Mouse (Mus musculus): ENCODE measurements around the gene Zfp428. TPM values are rescaled to one million over a fixed set of nuclear protein-coding genes. Genes with fewer than 3 reads are reported as not detected.

The Zfp428 gene
- total and polyA plus RNA-seq, 3 experiments: 11.1 to 20.4 (median 15.1) TPM

- Histone ChIP-seq H3K9ac (ENCODE audit: insufficient read depth, low read depth) (peak overlapping the region; percentile 21), H3K36me3 (replicated peaks in 1 of 2; ENCODE audit: control insufficient read depth in 1 of 2, insufficient read depth in 1 of 2, low read length in 1 of 2) (peaks cover 39 to 64% of the 10 kb centered on the region in 2 experiments), H3K79me2 (replicated peaks; ENCODE audit: control insufficient read depth, extremely low read depth, insufficient read depth, poor library complexity, severe bottlenecking) (peaks cover 13% of the 10 kb centered on the region; the same call in 1 of the 2 replicates), H3K27me3 (replicated peaks) (no peaks in the 10 kb centered on the region), H3K27ac (ENCODE audit: insufficient read depth, low read depth) (peak overlapping the region; percentile 100), H3K4me1 (ENCODE audit: control insufficient read depth in 1 of 2, insufficient read depth in 2 of 2) (peaks cover 46 to 93% of the 10 kb centered on the region in 2 experiments), H3K4me3 (replicated peaks in 1 of 3; ENCODE audit: low read depth in 2 of 3, low read length in 2 of 3, poor library complexity in 1 of 3) (no peak overlapping the region), H3K4me2 (ENCODE audit: insufficient read depth, low read depth, poor library complexity, severe bottlenecking) (peak overlapping the region; percentile 80), H3K9me3 (replicated peaks; ENCODE audit: low read length) (no peaks in the 10 kb centered on the region)
- peak; percentile 27; the same call in 1 of the 2 replicates for TF ChIP-seq RCOR1 (conservative IDR thresholded peaks at IDR 0.05; ENCODE audit: low read depth, low read length)
- TF ChIP-seq TCF12 (IDR thresholded peaks at IDR 0.05; ENCODE audit: low read depth, low read length): peak; percentile 79
- TF ChIP-seq MAX (IDR thresholded peaks at IDR 0.05; ENCODE audit: low read length): peak; percentile 54
- TF ChIP-seq NRF1 (IDR thresholded peaks at IDR 0.05; ENCODE audit: low read depth, low read length): peak; percentile 76
- TF ChIP-seq ELF1 (IDR thresholded peaks at IDR 0.05; ENCODE audit: low read depth, low read length): peak; percentile 48
- no peak for TF ChIP-seq SIN3A (IDR thresholded peaks at IDR 0.05; ENCODE audit: low read length)
- no peak; the same call in 1 of the 2 replicates for TF ChIP-seq NELFE (IDR thresholded peaks at IDR 0.05; ENCODE audit: low read depth, low read length)
- peak; percentile 26; the same call in 1 of the 2 replicates for TF ChIP-seq HCFC1 (IDR thresholded peaks at IDR 0.05; ENCODE audit: low read depth, low read length)
- TF ChIP-seq POLR2AphosphoS2 (IDR thresholded peaks at IDR 0.05; ENCODE audit: low read depth, low read length): no peak
- TF ChIP-seq GABPA (IDR thresholded peaks at IDR 0.05; ENCODE audit: insufficient replicate concordance, low read depth, low read length): no peak
- TF ChIP-seq MEF2A (IDR thresholded peaks at IDR 0.05; ENCODE audit: borderline replicate concordance, low read depth, low read length): peak; percentile 80
- no peak for TF ChIP-seq PAX5 (IDR thresholded peaks at IDR 0.05; ENCODE audit: low read length)
- peak; percentile 66 for TF ChIP-seq RAD21 (IDR thresholded peaks at IDR 0.05; ENCODE audit: low read depth, low read length)
- TF ChIP-seq USF1 (IDR thresholded peaks at IDR 0.05; ENCODE audit: low read depth, low read length): no peak
- peak; percentile 56; the same call in 1 of the 2 replicates for TF ChIP-seq MAFK (IDR thresholded peaks at IDR 0.05; ENCODE audit: insufficient replicate concordance, low read length)
- peak; percentile 88 for TF ChIP-seq JUN (IDR thresholded peaks at IDR 0.05; ENCODE audit: insufficient read depth, low read depth, low read length)
- peak; percentile 26; the same call in 1 of the 2 replicates for TF ChIP-seq TBP (conservative IDR thresholded peaks at IDR 0.05; ENCODE audit: low read depth, low read length)
- TF ChIP-seq JUND (conservative IDR thresholded peaks at IDR 0.05; ENCODE audit: low read depth, low read length): peak; percentile 59
- no peak for TF ChIP-seq UBTF (IDR thresholded peaks at IDR 0.05; ENCODE audit: low read depth, low read length)
- peak; percentile 84 for TF ChIP-seq EP300 (IDR thresholded peaks at IDR 0.05; ENCODE audit: low read length)
- TF ChIP-seq BHLHE40 (IDR thresholded peaks at IDR 0.05; ENCODE audit: low read depth, low read length): peak; percentile 67
- peak; percentile 81 for TF ChIP-seq SMC3 (IDR thresholded peaks at IDR 0.05; ENCODE audit: low read depth, low read length)
- no peak for TF ChIP-seq POLR2A (IDR thresholded peaks at IDR 0.05; ENCODE audit: low read depth, low read length)
- no peak; the same call in 1 of the 2 replicates for TF ChIP-seq CHD2 (IDR thresholded peaks at IDR 0.05; ENCODE audit: low read length)
- TF ChIP-seq CTCF (conservative IDR thresholded peaks at IDR 0.05 in 1 of 2, IDR thresholded peaks at IDR 0.05 in 1 of 2; ENCODE audit: low read depth in 2 of 2, low read length in 2 of 2): peak; percentile 85 to 88
- TF ChIP-seq MAZ (IDR thresholded peaks at IDR 0.05; ENCODE audit: low read depth, low read length): 0 out of 2 replicates have a peak, but pooled peaks have one; percentile 10
- TF ChIP-seq USF2 (conservative IDR thresholded peaks at IDR 0.05; ENCODE audit: low read depth, low read length): peak; percentile 13; the same call in 1 of the 2 replicates
- TF ChIP-seq ETS1 (conservative IDR thresholded peaks at IDR 0.05; ENCODE audit: low read depth, low read length): peak; percentile 93
- no peak for TF ChIP-seq KAT2A (IDR thresholded peaks at IDR 0.05; ENCODE audit: insufficient replicate concordance, low read length)
- TF ChIP-seq ZKSCAN1 (IDR thresholded peaks at IDR 0.05; ENCODE audit: borderline replicate concordance, low read depth, low read length): no peak
- TF ChIP-seq MXI1 (IDR thresholded peaks at IDR 0.05; ENCODE audit: low read depth, low read length): peak; percentile 32; the same call in 1 of the 2 replicates
- TF ChIP-seq IRF4 (IDR thresholded peaks at IDR 0.05; ENCODE audit: low read depth, low read length): peak; percentile 68
- no peak for TF ChIP-seq ZMIZ1 (IDR thresholded peaks at IDR 0.05; ENCODE audit: low read depth, low read length)
- TF ChIP-seq E2F4 (IDR thresholded peaks at IDR 0.05; ENCODE audit: insufficient replicate concordance, low read depth, low read length): no peak
- no peak for TF ChIP-seq CHD1 (IDR thresholded peaks at IDR 0.05; ENCODE audit: low read depth, low read length)
- TF ChIP-seq ZNF384 (IDR thresholded peaks at IDR 0.05; ENCODE audit: low read depth, low read length): no peak
- TF ChIP-seq MYC (IDR thresholded peaks at IDR 0.05; ENCODE audit: low read depth, low read length): 0 out of 2 replicates have a peak, but pooled peaks have one; percentile 79
- no peak for TF ChIP-seq ZC3H11A (IDR thresholded peaks at IDR 0.05; ENCODE audit: low read depth, low read length)
- in situ Hi-C loops (cut with MboI; ENCODE audit: low pct_ligation_motif_present, low pct_unique_long_range_greater_than_20kb, low sequenced_read_pairs) (loop anchor here (5.0 kb wide), 1 partner anchor 32 kb away; the partner anchor contains the start of gene Irgq), dilution Hi-C loops (cut with MboI; ENCODE audit: extremely low pct_ligation_motif_present, extremely low pct_unique_long_range_greater_than_20kb, low sequenced_read_pairs) (no loop called here)
- DNase-seq (ENCODE audit: extremely low read depth): peak; percentile 98
Measured at GRCm38 (mm10) chr7:24564607-24565265, 57.9 kb downstream of the Zfp428 start.
